Mouse (Mus musculus) small intestine, adult 2 months (tissue): ENCODE measurements around the gene Asic2.

Experiments used
- CTCF ChIP-seq: fragments of 200-500 bp; IDR thresholded peaks from 2 replicates; pipeline ENCODE4 v1.5.1; 2012; ENCODE audit warnings: low read depth, mild to moderate bottlenecking, control low read depth, inconsistent platforms, low read length, moderate library complexity, mixed read lengths; ENCODE audit not compliant: insufficient replicate concordance, insufficient read length; ENCODE audit errors: extremely low read depth
- POLR2A ChIP-seq: fragments of 200-500 bp; IDR thresholded peaks from 2 replicates; pipeline ENCODE4 v1.6.1; 2012; ENCODE audit warnings: low read depth, mild to moderate bottlenecking, control low read depth, inconsistent platforms, low read length, moderate library complexity

DNA sequence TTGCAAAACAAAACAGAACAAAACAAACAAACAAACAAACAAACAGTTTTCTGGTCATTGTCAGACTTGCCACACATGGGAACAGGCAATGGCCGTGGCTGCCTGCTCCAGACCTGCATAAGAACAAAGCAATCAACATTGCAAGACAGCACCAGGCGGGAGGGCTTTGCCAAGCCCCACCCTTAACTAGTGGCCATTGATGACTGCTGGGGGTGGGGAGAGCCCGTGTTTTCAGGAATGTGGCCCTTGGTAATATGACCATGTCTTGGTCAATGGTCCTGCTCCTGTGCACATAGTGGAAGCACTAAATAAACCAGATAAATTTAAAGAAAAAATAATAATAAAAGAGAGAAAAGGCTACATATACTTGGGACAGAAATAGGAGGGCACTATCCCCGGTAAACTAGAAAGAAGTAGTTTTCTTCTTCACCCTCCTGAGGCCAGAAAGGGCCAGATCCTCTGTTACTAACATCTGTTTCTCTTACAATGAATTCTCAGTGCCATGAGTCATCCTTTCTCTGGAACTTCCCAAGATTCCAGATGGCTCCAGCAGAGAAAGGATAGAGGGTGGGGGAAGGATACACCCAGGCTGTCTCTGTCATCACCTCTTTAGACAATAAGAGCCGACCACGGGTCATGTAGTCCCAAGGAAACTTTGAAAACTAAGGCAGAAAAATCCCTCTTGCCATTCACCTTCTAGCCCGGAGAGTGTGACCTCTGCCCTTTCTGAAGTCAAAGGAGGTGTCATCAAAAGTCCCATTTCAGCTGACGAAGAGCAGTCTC, 43.3 kb upstream of the Asic2 start:
- TF ChIP-seq CTCF, result no peak
- no peak for TF ChIP-seq POLR2A
